Mouse (Mus musculus): ENCODE data around the gene Abcf1.
A peak's percentile ranks its signal among the peaks of the same experiment; 100 is the strongest.
"Not testable (repeated sequence)": the region's sequence is repeated elsewhere in the genome, so short reads cannot be mapped to it uniquely, and the experiment has no call there.

The Abcf1 gene

DNA sequence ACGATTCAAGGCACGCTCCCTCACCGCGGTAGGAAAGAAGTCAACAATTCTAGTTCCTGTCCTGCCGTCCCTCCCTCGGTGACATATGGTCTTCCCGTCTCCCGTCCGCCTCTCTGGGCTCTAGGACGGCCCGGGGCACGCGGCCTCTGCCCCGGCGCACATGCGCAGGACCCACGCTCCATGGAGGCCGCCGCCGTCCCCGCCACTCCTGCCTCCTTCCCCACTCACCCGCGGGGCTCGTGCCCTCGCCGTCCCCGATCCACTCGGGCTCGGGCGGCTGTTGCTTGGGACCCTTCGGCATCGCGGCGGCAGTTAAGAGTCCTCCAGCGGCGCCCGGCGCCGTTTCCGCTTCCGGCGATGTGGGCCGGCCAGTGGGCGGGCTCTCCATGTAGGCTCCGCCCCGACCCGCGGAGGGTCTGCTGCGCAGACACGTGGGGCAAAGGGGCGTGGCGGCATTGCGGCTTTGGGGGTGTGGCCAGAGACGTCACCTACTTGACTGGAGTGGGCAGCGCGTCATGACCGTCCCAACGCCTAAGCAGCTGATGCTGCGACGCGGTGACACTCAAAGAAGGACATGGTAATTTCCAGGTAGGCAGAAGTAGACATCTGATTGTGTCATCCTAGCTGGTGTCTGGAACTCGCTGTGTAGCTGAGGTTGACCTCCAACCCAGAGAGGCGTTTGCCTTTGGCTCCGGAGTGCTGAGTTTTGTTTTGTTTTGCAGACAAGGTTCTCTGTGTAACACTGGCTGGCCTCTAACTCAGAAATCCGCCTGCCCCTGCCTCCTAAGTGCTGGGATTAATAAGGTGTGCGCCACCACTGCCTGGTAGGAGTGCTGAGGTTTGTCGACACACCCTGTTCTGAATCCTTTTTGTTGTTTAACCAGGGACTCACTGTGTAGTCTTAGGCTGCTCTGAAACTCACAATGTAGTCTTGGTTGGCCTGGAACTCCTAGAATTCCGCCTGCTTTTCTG is at the start of gene Abcf1:
Gene Abcf1 (minus strand): TSS at position 344 of the 972 bp plus-strand sequence.
- peak; percentile 98 for DNase-seq (ENCODE audit: low spot score)

DNA sequence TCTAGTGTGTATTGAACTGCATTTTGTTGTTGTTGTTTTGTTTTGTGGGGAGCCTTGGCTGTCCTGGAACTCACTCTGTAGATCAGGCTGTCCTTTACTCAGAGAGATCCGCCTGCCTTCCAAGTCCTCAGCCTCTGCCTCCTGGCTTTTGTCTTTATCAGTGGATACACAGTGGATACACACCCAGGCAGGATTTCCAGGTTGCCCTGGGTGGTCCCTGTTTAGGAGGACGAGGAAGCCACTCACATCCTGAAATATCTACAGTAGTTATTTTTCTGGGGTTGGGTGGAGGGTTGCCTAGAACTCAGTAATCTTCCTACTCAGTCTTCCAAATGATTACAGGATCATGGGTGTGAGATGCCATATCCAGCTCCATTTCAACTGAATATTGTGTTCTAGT is 49.4 kb upstream of the Abcf1 start:
- DNase-seq (ENCODE audit: low spot score), result no peak

DNA sequence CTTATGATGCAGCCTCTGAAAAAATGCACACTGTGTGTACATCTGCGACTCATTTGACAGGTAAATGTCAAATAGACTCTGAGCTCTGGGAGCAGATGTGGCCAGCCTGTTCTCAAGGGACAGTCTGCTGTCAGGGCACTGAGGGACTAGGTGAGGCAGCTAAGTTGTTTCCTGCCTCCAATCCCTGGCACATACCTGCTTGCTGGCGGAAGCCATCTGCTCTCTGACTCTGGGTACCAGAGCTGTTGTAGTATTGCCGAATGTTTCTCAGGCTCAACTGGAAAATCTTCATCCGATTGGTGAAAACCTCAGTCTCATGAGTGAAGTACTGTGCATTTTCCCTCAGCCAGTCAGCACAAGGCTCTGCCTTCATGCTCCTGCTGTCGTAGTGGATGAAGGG is 47.5 kb upstream of the Abcf1 start:
- no peak for DNase-seq (ENCODE audit: low spot score)

DNA sequence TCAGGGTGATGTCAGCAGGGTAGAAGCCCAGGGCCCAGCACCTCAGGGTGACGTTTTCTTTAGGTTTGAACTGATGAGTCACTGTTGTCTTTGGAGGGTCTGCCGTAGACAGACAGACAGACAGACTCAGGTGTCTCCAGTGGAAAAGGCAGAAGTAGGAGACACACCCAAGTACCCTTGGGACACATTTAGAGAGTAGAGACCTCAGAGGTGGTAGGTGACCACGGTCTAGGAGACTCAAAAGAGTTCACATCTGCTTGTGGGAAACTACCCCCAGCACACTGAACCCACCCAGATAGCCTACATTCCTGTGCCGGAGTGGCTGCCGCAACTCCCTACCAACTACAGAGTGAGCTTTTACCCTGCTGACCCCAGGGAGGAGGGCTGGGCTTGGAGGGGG is 45.4 kb upstream of the Abcf1 start:
- no peak for DNase-seq (ENCODE audit: low spot score)

DNA sequence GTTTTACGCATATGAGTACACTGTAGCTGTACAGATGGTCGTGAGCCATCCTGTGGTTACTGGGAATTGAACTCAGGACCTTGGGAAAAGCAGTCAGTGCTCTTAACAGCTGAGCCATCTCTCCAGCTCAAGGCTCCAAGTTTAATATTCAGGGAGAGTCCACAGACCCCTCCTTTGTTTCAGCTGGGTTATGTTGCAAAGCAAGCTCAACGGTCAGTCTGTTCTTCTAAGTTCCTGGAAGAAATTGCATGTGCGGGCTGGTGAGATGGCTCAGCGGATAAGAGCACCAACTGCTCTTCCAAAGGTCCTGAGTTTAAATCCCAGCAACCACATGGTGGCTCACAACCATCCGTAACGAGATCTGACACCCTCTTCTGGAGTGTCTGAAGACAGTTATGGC is 34.8 kb upstream of the Abcf1 start:
- DNase-seq (ENCODE audit: low spot score), result not testable (repeated sequence)

DNA sequence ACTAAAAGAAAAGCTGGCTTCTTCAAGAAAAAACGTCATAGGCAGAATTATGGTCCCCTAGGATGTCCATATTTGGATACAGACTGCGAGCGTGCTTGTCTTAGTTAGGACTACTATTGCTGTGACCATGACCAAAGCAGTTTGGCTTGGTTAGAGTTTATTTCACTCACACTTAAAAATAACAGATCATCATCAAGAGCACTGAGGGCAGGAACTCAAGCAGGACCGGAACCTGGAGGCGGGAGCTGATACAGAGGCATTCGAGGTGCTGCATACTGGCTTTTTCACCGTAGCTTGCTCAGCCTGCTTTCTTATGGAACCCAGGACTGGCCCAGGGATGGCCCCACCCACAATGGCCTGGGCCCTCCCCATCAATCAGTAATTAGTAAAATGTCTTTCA is 33.8 kb upstream of the Abcf1 start:
- no peak for DNase-seq (ENCODE audit: low spot score)

DNA sequence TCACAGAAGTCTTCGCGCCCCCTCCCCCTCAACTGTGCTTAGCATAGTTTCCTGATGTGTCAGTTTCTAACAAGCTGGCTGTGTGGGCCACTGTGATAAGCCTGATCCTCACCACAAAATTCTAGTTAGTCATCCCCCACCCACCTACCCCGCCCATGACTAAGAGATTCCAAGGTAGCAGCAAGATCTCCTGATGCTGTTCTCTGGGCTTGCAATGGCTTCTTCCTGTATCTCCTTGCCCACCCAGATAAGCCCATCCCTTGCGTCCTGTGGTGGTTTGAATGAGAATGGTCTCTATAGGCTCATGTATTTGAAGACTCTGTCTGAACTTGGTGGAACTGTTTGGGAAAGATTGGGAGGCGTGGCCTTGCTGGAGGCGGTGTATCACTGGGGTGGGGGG is 32.4 kb upstream of the Abcf1 start:
- DNase-seq (ENCODE audit: low spot score), result no peak

DNA sequence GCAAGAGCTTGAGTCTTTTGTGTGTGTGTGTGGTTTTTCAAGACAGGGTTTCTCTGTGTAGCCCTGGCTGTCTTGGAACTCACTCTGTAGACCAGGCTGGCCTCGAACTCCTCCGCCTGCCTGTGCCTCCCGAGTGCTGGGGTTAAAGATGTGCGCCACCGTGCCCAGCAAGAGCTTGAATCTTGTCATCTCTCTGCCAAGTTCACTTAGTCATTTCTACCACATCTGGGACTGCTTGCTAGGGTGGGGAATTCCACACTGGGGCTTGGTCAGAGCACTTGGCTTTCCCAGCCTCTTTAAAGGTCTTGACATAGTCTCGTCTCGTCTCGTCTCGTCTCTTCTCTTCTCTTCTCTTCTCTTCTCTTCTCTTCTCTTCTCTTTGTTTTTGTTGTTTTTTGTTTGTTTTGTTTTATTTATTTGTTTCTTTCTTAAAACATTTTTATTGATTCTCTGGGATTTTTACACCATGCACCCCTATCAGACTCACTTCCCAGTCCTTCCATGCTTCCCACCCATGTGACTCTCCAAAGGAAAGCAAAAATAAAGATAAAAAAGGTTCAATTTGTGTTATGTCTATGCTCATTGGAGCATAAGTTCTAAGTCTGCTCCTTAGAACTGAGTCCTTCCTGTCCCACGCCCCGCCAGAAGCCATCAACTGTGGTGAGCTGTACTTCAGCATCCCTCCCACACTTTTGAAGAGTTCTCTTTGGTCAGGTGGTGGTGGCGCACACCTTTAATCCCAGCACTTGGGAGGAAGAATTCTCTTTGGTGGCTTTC is 31.7 kb upstream of the Abcf1 start:
- DNase-seq (ENCODE audit: low spot score), result no peak

DNA sequence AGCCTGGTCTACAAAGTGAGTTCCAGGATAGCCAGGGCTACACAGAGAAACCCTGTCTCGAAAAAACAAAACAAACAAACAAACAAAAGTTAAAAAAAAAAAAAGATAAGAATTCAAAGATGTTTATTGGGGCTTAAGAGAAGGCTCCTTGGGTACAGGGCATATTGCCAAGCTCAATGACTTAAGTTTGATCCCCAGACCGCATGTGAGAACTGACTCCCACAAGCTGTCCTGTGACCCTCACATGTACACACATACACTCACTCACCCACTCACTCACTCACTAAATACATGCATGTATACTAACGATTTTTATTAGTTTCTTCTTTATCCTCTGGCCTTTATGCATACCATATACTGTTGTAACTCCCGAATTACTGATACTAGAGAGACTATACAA is 30.8 kb upstream of the Abcf1 start:
- DNase-seq (ENCODE audit: low spot score), result no peak

DNA sequence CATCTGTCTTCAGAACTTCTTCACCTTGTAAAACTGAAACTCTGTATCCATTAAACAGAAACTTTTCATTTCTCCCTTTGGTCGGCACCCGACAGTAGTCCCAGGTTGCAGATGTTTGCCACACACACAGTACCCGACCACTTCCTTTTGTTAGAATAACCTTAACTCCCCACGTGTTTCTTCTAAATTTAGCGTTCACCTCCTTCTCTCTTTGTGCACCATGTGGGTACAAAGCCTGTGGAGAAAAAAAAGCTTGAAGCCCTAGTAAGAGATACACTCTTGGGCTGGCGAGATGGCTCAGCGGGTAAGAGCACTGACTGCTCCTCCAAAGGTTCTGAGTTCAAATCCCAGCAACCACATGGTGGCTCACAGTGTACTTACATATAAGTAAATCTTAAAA is 29.8 kb upstream of the Abcf1 start:
- DNase-seq (ENCODE audit: low spot score), result peak; percentile 64

DNA sequence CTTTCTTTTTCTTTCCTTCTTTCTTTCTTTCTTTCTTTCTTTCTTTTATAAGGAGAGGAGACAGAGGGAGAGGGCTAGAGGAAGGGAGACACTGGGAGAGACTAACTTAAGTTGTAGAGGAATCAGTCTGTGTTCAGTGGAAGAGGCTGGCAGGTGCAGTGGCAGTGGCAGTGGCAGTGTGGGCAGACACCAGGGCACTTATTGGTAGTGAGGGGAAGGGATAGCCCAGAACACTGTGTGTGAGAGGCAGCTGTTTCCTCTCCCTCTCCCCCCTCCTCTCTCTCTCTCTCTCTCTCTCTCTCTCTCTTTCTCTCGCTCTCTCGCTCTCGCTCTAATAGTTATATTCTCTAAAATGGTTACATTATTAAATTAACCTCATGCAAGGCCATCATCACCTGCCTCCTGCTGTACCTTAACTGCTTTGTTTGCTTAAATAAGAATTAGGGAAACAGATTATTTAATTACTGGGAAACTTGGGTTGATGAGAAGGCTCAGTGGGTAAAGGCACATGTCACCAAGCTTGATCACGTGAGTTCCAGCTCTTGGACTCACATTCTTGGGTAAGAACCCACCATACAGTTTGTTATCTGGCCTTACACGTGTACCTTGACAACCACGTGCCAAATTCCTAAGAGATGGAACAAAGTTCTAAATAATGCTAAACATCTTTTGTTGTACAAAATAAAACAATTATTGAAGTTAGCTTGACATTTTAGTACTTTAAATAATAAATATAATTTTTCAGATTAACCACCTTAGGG is 29.2 kb upstream of the Abcf1 start:
- DNase-seq (ENCODE audit: low spot score), result no peak

DNA sequence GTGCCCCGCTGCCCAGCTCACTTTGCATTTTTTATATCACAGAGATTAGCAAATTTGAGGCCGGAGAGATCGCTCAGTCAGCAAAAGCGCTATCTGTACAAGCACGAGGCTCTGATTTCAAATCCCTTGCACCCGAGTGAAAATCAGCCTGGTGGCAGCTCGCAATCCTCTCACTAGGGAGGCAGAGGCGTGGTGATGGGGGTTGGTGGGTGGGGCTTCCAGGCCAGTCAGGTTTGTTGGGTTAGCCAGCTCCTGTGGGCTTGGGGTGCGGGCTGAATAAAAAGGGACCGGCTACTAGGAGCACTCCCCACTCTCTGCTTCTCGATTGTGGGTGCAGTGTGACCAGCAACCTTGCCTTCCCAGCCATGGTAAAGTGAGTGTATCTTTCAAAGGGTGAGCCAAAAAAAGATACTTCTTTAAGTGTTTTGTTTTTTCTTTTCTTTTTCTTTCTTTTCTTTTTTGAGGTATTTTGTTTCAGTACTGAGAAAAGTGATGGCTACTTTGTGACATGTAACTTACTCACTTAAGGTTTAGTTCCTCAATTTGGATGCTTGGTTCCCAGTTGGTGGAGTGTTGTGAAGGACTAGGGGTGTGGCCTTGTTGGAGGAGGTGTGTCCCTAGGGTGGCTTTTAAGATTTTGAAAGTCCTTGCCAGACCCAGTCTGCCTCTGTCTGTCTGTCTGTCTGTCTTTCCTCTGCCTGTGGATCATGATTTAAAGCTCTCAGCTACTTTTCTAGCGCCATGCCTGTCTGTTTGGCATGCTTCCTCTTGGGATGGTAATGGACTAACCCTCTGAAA is 28.4 kb upstream of the Abcf1 start:
- DNase-seq (ENCODE audit: low spot score), result peak; percentile 70

DNA sequence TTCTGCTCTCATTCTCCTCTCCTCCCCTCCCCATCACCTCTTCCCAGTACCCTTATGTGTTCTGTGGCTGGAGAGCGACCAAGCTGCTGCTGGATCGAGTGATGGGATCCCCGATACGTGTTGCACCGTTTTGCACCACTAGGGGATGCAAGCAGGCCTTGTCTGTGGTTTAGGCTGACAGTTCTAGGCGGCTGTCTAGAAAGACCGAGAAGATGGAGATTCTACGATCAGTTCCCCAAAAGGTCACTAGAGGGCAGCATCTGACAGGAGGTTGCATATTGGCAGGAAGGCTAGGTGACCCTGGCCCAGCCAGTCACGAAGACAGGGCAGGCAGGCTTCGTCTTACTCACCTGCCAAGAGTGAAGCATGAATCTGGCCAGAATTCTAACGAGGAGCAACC is 27.4 kb upstream of the Abcf1 start:
- DNase-seq (ENCODE audit: low spot score), result peak; percentile 98

DNA sequence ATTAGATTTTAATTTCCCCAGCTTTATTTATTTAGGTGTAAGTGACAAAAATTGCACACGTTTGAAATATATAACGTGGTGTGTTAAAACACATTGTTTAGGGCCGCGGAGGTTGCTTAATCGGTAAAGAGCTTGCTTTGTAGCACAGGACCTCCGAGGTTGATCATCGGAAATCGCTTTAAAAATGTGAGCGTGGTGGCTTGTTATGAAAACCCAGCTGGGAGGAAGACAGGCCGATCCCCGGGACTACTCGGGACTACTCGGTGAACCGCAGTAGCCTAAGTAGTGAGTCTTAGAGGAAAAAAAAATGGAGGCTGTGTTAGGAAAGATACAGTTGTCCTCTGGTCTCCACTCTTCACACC is 25.3 kb upstream of the Abcf1 start:
- no peak for DNase-seq (ENCODE audit: low spot score)

DNA sequence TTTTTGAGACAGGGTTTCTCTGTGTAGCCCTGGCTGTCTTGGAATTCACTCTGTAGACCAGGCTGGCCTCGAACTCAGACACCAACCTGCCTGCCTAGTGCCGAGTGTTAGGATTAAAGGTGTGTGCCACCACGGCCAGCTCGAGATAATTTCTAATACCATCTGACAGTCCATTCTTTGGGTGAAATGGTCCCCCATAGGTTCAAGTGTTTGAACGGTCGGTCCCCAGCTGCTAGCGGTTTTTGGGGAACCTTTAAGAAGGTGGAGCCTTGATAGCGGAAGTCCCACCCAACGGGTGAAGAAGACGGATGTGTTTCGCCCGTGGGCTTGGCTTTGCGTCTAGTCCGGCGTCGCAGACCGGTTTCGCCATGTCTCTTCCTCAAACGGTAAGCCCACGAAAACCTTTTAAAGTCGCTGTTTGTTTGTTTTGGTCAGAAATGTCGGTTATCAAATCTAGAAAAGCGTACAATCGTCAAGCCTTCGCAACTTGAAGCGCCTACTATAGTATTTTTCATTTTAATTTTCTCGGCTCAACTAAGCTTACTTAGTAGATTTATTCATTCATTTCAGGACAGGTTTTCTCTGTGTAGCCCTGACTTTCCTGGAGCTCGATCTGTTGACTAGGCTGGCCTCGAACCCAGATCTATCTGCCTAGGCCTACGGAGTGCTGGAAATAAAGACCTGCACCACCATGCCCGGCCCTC is 24.8 kb upstream of the Abcf1 start:
- DNase-seq (ENCODE audit: low spot score), result peak; percentile 90

DNA sequence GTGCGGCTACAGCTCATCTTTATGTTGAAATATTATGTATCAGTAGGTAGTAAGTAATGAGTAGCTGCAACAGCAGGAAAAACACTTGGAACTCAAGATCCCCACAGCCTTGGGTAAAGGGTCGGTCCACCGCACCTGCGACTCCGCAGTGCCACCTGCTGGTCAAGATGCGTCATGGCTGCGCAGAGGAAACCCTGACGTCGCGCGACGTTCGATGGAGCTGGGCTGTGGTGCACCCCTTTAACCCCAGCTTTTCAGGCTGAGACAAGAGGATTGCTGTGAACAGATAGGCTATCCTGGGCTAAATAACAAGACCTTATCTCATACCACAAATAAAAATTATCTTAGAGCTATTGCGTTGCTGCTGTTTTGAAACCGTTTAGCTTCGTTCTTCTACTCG is 24.1 kb upstream of the Abcf1 start:
- peak; percentile 82 for DNase-seq (ENCODE audit: low spot score)

DNA sequence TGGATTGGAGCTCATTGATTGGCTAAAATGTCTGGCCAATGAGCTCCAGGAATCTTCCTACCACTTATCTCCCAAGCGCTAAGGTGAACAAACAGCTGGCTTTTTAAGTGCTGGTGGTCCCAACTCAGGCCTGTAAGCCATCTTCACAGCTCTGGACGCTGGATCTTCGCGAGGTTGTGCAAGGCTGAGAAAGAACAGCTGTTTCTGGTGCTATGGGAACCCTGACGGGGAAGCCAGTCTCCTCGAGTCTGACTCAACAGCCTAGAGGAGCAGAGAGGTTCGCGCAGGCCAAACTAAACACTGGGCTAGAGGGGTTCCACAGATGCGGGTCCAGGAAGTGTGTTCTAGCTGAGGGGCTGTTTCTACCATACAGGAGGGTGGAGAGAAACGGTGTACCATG is 22.2 kb upstream of the Abcf1 start:
- DNase-seq (ENCODE audit: low spot score), result no peak

DNA sequence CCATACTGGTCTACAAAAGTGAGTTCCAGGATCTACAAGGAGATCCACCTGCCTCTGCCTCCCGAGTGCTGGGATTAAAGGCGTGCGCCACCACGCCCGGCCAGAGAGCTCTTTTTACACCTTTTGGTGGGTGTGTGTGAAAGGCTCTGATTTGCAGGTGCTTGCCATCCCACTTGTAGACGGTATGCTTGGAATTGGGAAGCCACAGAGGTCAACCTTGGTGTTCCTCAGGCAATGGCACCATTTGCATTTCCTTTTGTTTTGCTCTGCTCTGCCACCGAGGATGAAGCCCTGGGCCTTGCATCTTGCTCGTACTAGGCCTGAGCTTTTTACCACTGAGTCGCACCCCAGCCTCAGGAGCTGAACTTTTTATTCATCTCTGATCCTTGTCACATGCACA is 12.2 kb upstream of the Abcf1 start:
- DNase-seq (ENCODE audit: low spot score), result no peak

DNA sequence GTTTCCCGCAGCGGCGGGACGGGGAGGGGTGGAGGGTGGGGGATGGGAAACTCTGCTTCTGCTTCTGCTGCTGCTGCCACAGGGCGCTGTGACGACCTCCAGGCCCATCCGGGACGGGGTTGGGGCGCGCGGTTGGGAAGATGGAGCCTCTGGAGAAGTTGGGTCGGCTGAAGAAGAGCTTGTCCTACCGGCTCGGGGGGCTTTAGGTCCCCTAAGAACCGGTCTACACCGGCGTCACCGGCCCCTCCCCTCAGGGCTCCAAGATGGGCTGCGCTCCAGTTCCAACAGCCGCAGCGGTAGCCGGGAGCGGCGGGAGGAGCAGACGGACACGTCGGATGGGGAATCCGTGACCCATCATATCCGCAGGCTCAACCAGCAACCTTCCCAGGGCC is 10.8 kb upstream of the Abcf1 start:
- DNase-seq (ENCODE audit: low spot score), result peak; percentile 34

DNA sequence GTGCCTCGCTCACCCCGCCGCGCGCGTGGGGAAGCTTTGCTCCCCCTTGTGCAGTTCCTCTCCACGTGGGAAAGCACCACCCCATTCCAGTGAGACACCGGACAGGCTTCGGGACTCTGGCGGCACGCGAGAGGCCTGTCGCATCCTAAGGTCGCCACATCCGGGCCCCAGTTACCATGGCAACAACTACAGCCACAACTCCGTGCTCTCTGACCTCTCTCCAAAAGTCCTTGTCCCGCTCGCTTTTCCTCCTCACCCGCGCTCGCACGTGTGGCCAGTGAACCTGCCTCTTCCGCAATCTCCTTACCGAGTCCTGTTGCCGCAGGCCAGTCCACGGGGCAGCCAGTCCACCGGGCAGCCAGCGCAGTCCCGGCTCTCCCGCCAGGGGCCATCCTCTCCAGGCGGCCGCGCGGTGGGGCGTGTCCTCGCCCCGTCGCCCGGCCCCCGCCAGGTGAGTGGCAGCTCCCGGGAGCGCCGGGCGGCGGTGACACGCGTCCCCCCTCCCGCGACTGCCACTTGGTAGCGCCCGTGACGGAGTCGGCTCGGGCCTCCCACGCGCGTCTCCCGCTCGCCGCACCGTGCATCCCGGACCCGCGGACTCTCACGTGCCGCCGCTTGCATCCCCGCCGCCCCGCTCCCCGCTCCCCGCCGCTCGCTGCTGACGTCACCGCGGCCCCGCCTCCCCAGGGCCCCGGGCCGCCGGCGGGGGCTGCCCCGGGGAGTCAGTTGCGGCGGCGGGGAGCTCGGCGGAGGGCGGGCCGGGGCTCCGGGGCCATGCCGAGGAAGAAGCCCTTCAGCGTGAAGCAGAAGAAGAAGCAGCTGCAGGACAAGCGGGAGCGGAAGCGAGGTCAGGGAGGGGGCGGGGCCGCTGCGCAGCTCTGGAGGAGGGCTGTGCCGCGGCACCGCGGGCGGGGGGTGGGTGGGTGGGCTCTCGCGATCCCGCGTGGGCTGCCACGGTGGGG is 10.1 kb upstream of the Abcf1 start, which contains the start of the genes Gnl1 and Prr3:
Gene Gnl1 (plus strand): TSS at position 451 of the 962 bp plus-strand sequence.
Gene Prr3 (minus strand): TSS at position 836 of the 962 bp plus-strand sequence.
- peak; percentile 90 for DNase-seq (ENCODE audit: low spot score)
